Mouse (Mus musculus) liver, postnatal 0 days (tissue): ENCODE data around the gene Sptb. TPM values are rescaled to one million over a fixed set of nuclear protein-coding genes. Genes with fewer than 3 reads are reported as not detected.

Source experiments
- ATAC-seq: fragments of 200-750 bp; cut with Nextera tagmentation; 2 replicates; pipeline ENCODE4 v1.8.0; 2017; ENCODE audit warnings: mild to moderate bottlenecking, moderate library complexity
- DNase-seq: peaks from one replicate; pipeline ENCODE4 v3.0.0-alpha.2; 2016
- H3K27ac ChIP-seq: fragments of 300-500 bp; sonication (generic); 2 replicates; pipeline ENCODE4 v1.5.1; 2014; ENCODE audit warnings: antibody characterized with exemption, moderate library complexity, mild to moderate bottlenecking, low read depth
- H3K27me3 ChIP-seq: fragments of 300-500 bp; sonication (generic); 2 replicates; pipeline ENCODE4 v1.6.1; 2014; ENCODE audit warnings: low read length, control low read depth, mixed read lengths; ENCODE audit not compliant: insufficient read depth
- H3K36me3 ChIP-seq: fragments of 300-500 bp; sonication (generic); replicated peaks from 2 replicates; pipeline ENCODE4 v1.6.1; 2014; ENCODE audit warnings: mild to moderate bottlenecking, control low read depth, low read length, moderate library complexity, mixed read lengths; ENCODE audit not compliant: insufficient read depth
- H3K4me1 ChIP-seq: fragments of 300-500 bp; sonication (generic); 2 replicates; pipeline ENCODE4 v1.6.1; 2014; ENCODE audit warnings: antibody characterized with exemption, mild to moderate bottlenecking, control low read depth; ENCODE audit not compliant: insufficient read depth
- H3K4me2 ChIP-seq: fragments of 300-500 bp; sonication (generic); 2 replicates; pipeline ENCODE4 v1.6.1; 2014; ENCODE audit warnings: low read depth, mild to moderate bottlenecking, low read length, moderate library complexity, mixed read lengths
- H3K4me3 ChIP-seq: fragments of 300-500 bp; sonication (generic); 2 replicates; pipeline ENCODE4 v1.5.1; 2014; ENCODE audit warnings: low read depth, low read length
- H3K9ac ChIP-seq: fragments of 300-500 bp; sonication (generic); replicated peaks from 2 replicates; pipeline ENCODE4 v1.6.1; 2014; ENCODE audit warnings: mild to moderate bottlenecking, moderate library complexity
- H3K9me3 ChIP-seq: fragments of 300-500 bp; sonication (generic); 2 replicates; pipeline ENCODE4 v1.6.1; 2016; ENCODE audit warnings: mild to moderate bottlenecking, control low read depth, low read length, mixed read lengths
- CTCF ChIP-seq: sonication (generic); IDR thresholded peaks from 2 replicates; pipeline ENCODE4 v1.5.1; 2016; ENCODE audit warnings: antibody characterized with exemption, low read depth
- EP300 ChIP-seq: IDR thresholded peaks from 2 replicates; pipeline ENCODE4 v1.6.1; 2016; ENCODE audit warnings: antibody characterized with exemption, low read depth, mild to moderate bottlenecking
- WGBS: fragments of 180-500 bp; shearing (Covaris S2); extraction: QIAGEN DNeasy Blood & Tissue Kit; methylation state at CpG from one replicate; pipeline ENCODE4 v1.1.7; 2014; ENCODE audit not compliant: insufficient replicate concordance; 5-methylcytosine and 5-hydroxymethylcytosine counted together
- polyA plus RNA-seq: library from polyadenylated mRNA; unstranded; fragments of >200 nt; fragmentation: Nextera tagmentation; extraction: Ambion mirVana; gene quantifications from 2 replicates; pipeline ENCODE4 v1.2.1, GENCODE M21; 2015

The Sptb gene
- polyA plus RNA-seq, 1 experiment from 2014 or later: 14.8 TPM

DNA sequence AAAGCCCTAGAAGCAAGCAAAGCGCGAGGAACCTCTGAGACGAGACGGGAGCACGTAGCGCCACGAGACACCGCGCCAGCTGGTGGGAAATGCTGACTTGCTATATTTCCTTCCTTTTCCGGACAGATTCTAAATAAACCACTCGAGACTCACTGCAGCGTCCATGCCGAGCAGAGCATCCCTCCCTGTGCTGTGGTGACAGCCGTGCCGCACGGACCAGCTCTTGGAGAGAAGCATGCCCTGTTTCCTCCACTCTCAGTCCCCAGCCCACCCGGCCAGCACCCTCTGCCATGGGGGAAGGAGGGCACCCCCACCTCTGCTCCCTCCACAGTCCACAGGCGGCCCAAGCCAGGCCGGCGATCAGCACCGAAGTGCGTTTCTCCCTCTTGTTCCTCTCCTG is 33.9 kb downstream of the Sptb start:
- Histone ChIP-seq H3K9me3 (no peaks in the 10 kb centered on the region), H3K27me3 (no peaks in the 10 kb centered on the region), H3K4me2 (peak overlapping the region; percentile 60), H3K4me1 (peaks cover 51% of the 10 kb centered on the region), H3K4me3 (no peak overlapping the region), H3K27ac (peak overlapping the region; percentile 95; the same call in 1 of the 2 replicates), H3K36me3 (0 out of 2 replicates have a peak, but pooled peaks cover 2% of the 10 kb centered on the region), H3K9ac (peak overlapping the region; percentile 30)
- TF ChIP-seq CTCF (no peak), EP300 (no peak)
- ATAC-seq (no peak), DNase-seq (peak; percentile 28)
- 59% methylated on average over 22 of the region's 22 CpGs for WGBS

DNA sequence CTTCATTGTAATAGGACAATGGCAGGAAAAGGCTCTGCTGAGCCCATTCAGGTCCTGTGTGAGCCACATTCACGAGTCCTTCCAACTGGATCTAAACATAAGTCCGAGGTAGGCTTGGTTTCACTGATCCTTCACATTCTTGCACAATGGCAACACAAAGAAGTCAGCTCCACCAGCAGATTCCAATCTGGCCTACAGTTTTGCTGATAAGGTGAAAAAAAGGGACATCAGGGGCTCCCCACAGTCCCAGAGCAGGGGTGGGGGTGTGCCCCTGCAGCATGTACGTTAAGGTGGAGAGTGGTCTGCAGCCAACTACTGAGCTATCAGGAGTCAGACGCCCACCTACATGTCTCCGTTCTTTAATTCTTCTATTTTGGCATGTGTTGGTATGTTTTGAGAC is 35.0 kb downstream of the Sptb start:
- H3K27ac ChIP-seq: peak overlapping the region; percentile 95
- peak overlapping the region; percentile 55; the same call in 1 of the 2 replicates for H3K9ac ChIP-seq
- peaks cover 54% of the 10 kb centered on the region for H3K4me1 ChIP-seq
- H3K4me2 ChIP-seq: peak overlapping the region; percentile 60
- 56% methylated on average over 5 of the region's 5 CpGs for WGBS
- no peaks in the 10 kb centered on the region for H3K36me3 ChIP-seq
- DNase-seq (no peak), ATAC-seq (no peak)
- H3K4me3 ChIP-seq: no peak overlapping the region
- no peak for TF ChIP-seq EP300
- no peak for TF ChIP-seq CTCF
- no peaks in the 10 kb centered on the region for H3K27me3 ChIP-seq
- no peaks in the 10 kb centered on the region for H3K9me3 ChIP-seq

DNA sequence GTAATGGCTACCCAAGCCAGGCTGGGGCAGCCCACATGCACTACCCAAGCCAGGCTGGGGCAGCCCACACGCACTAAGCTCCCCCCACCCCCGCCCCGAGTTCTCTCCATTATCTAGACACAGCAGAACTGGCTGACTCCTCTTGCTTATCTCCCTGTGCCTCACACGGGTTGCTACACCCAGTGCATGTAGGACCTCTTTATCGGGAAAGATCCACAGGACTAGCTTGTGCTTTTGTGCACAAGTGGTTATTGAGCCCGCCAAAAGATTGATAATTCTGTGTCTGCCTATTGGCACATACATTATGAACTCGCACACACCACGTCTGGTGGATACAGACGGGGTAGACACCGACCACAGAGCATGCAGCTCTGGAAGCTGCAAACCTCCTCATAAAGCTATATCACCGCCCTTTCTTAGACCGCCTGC is 36.5 kb downstream of the Sptb start:
- DNase-seq (peak; percentile 78), ATAC-seq (peak; percentile 88)
- H3K9ac ChIP-seq: peak overlapping the region; percentile 46; the same call in 1 of the 2 replicates
- WGBS: 37% methylated on average over 12 of the region's 12 CpGs
- H3K36me3 ChIP-seq: no peaks in the 10 kb centered on the region
- peak overlapping the region; percentile 95 for H3K27ac ChIP-seq
- TF ChIP-seq EP300 (peak; percentile 99), CTCF (no peak)
- no peaks in the 10 kb centered on the region for H3K9me3 ChIP-seq
- peak overlapping the region; percentile 60 for H3K4me2 ChIP-seq
- H3K4me3 ChIP-seq: peak overlapping the region; percentile 10; the same call in 1 of the 2 replicates
- H3K27me3 ChIP-seq: no peaks in the 10 kb centered on the region
- H3K4me1 ChIP-seq: peaks cover 66% of the 10 kb centered on the region

DNA sequence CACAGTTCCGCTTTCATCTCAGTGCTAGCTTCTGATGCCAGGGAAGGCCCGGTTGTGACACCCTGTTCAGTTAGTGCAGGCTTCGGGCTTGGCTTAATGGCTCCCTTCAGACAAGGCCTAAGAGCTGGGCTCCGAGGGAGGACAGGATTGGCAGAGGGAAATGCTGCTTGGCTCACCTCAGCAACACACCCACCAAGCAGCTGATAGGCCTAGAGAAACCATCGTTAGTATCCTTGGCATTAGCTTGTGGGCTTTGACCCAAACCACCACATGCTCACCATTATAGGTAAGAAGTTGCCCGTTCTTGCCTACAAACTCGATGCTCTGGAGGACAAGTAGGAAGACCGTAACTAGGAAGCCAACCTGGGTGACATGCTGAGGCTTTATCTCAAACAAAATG is 38.3 kb downstream of the Sptb start:
- Histone ChIP-seq H3K4me3 (no peak overlapping the region), H3K36me3 (no peaks in the 10 kb centered on the region), H3K27ac (peak overlapping the region; percentile 95), H3K9me3 (no peaks in the 10 kb centered on the region), H3K9ac (no peak overlapping the region; the same call in 1 of the 2 replicates), H3K27me3 (no peaks in the 10 kb centered on the region), H3K4me1 (peaks cover 65% of the 10 kb centered on the region), H3K4me2 (peak overlapping the region; percentile 60)
- 63% methylated on average over 8 of the region's 8 CpGs for WGBS
- ATAC-seq (no peak), DNase-seq (no peak)
- no peak for TF ChIP-seq CTCF
- TF ChIP-seq EP300: no peak

DNA sequence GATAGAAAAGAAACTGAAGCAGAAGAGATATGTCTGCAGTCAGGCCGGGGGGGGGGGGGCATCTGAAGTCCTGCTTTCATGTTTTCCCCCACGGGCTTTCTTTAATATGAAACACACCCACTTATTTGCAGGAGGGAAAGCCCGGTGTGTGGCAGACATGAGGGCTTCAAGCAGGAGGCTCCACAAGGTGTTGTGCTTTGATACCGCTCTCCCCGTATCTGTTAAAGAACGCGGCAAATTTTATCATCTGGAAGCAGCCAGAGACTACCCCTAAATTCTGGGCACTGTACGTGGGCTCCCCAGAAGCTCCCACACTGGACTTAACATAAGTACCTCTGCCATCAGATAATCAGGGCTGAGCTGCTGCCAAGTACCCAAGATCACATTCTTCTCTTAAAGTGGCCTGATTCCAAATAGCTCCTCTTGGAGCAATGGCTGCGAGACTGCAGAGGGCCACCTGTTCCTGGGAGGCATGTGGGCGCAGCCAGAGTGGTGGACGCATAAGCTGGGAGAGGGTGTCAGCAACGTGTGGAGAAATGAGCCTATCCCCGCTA is 39.7 kb downstream of the Sptb start:
- Histone ChIP-seq H3K36me3 (no peaks in the 10 kb centered on the region; the same call in 1 of the 2 replicates), H3K27me3 (no peaks in the 10 kb centered on the region), H3K9me3 (no peaks in the 10 kb centered on the region), H3K4me1 (peaks cover 62% of the 10 kb centered on the region), H3K27ac (peak overlapping the region; percentile 95), H3K4me2 (peak overlapping the region; percentile 60), H3K9ac (peak overlapping the region; percentile 42), H3K4me3 (no peak overlapping the region)
- TF ChIP-seq CTCF: no peak
- peak; percentile 100 for TF ChIP-seq EP300
- DNase-seq: peak; percentile 71
- 53% methylated on average over 13 of the region's 13 CpGs for WGBS
- ATAC-seq: peak; percentile 84

DNA sequence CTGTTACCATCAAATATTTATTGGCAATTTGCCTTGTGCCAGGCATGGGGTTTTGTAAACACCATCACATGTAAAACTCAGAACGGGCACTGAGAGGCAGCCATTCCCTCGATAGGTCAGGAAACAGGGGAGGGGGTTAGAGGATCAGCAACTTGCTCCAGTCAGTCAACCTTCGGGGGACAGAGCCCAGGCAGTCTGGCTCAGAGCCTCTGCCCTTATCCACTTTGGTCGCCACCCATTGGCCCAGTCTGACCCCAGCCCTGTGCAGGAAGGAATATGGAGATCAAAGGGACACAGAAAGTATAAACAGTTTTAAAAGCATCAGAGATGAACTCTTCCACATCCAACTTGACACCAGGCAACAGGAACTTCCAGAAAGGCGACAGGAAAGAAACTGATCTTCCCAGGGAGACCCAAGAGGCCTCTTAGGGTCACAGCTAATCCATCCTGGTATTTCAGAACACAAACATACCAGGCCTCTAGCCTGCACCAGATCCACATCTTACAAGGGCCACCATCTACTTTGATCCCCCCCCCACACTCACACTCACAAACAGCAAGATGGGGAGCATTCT is 40.3 kb downstream of the Sptb start:
- H3K27ac ChIP-seq: peak overlapping the region; percentile 95
- DNase-seq (no peak), ATAC-seq (no peak)
- WGBS: 32% methylated on average over 5 of the region's 5 CpGs
- TF ChIP-seq EP300: no peak
- H3K36me3 ChIP-seq: no peaks in the 10 kb centered on the region; the same call in 1 of the 2 replicates
- no peak overlapping the region for H3K4me3 ChIP-seq
- H3K4me2 ChIP-seq: peak overlapping the region; percentile 60
- H3K27me3 ChIP-seq: no peaks in the 10 kb centered on the region
- H3K4me1 ChIP-seq: peaks cover 59% of the 10 kb centered on the region
- peak overlapping the region; percentile 35 for H3K9ac ChIP-seq
- H3K9me3 ChIP-seq: no peaks in the 10 kb centered on the region
